Mouse (Mus musculus) cerebellum, adult 11 months (tissue): ENCODE data around the gene 4921507P07Rik.
"Not testable (repeated sequence)": the region's sequence is repeated elsewhere in the genome, so short reads cannot be mapped to it uniquely, and the experiment has no call there.

Experiments used
- DNase-seq: peaks from one replicate; pipeline ENCODE4 v3.0.0; 2022

Gene 4921507P07Rik

DNA sequence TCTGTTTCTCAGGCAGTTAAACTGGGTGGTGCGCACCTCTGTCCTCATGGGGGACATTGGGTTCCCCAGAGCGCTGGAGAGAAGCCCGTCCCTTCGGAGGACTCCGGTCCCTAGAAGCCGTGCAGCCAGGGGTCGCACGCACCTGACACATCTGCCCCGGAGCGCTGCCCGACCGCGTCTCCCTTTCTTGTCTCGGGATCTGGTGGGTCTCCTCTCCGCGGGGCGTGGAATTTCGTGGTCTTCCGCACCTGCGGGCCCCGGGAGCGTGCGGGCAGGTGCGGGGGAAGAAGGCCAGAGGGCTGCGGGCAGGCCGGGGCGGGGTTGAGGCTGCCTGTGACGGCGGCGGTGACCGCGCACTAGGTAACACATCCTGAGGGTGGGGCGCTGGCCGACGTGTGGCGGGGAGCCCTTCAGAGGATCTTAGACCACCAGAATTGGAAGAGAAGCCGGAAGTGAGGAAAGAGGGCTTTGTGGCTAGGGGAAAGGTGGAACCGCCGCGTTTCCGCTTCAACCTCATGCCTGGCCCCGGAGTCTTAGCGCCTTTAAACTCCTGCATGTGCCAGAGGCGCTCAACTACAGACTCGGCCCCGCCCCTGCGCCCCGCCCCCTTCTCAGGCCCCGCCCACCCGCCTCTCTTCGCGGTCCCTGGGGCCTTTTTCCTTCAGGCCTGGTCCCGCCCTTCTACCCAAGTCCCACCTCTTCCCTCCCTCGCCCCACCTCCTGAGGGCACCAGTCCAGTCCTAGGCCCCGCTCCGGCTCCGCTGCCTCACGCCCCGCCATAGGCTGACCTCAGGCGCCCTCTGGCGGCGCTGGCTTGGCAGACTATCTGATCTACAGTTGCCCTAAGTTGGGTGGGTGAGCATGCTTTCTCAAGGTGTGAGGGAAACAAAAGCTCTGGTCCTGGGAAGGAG, at the start of gene 4921507P07Rik:
Gene 4921507P07Rik (minus strand): TSS at position 332 of the 911 bp plus-strand sequence.
- peak; percentile 97 for DNase-seq

DNA sequence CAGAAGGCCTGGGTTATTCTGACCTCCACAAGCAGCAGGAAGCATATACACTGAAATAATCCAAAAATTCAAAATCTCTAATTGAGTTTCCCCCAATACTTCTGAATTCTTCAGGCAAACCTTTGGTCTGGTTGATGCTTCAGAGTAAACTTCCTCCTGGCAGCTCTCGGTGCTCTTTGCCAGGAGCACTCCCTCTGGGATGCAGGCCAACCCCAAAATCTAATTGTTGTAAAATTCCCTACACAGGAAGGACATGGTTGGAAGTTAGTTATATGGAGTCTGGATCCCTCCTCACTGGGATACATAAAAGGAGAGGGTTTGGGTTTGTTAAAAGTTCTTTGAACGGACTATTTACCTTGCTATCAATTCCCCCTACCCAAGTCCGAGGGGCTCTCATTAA, 48.3 kb upstream of the 4921507P07Rik start:
- no peak for DNase-seq

DNA sequence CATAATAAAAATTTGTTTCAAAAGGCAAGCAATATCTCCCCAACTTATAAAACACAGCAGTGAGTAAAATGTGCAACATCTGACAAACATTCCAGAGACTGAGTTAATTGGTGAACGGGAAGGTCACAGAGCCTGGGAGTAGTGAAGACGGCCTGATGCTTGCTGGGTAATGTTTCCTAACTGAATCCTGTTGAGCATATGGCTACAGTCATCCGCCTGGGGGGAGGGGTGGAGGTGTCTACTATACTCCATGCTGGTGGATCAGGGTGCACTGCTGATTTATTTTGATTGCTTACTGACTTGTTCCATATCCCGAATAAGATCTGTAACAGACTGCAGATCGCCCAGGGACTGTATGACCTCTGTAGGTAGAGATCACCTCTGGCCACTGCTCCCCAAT, 45.5 kb upstream of the 4921507P07Rik start:
- DNase-seq, result no peak

DNA sequence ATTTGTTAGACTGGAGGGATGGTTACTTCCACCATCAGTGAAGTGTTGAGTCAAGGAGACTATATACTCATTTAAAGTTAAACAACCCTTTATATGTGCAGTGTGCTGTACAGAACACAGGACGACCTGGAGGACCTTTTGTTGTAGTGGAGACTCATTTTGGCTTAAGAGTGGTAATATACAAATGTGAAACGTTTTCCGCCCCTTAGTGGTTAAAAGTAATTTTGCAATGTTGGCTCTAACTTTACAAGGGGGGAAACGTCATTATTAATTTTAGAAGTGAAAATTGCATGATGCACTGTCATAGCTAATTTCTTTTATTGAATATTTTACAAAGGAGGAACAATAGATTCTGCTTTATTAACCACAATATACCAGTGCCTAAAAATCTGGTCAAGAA, 43.9 kb upstream of the 4921507P07Rik start:
- no peak for DNase-seq

DNA sequence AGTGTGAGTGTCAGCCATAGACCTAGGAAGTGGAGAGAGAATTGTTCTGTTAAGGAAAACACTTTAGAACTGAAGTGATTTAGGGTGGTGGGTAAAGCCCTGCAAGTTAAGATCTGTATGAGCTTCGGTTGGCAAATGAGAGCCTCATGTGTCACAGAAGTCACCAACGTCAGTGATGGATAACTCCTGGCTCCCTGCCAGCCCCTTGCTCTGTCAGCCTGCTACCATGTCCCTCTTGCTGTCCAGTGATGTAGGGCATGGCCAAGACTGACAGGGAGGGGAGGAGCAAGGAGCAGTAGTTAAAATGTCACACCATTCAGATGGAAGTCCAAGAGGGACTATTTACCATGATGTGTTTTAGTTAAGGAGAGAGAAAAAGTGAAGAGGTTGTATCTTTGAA, 43.2 kb upstream of the 4921507P07Rik start:
- DNase-seq, result no peak

DNA sequence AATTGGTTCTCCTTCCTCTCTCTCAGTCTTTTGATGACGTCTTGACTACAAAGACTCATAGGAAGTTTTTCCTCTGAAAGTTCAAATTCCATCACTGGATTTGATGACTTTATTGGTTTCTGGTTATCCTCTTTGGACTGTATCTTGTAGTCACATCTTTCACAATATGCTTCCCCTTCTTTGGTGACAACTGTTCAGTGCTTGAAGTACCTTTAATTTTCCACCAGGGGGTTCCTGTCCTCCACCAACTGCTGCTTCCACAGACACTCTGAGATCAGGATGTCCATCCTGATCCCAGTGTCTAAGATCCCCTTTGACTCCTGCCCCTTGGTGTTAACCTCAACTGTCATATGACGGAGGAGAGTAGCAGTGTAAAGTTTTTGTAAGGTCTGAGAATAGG, 29.7 kb upstream of the 4921507P07Rik start:
- not testable (repeated sequence) for DNase-seq

DNA sequence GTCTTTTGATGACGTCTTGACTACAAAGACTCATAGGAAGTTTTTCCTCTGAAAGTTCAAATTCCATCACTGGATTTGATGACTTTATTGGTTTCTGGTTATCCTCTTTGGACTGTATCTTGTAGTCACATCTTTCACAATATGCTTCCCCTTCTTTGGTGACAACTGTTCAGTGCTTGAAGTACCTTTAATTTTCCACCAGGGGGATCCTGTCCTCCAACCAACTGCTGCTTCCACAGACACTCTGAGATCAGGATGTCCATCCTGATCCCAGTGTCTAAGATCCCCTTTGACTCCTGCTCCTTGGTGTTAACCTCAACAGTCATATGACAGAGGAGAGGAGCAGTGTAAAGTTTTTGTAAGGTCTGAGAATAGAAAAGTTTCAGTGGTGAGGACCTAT, 21.8 kb upstream of the 4921507P07Rik start:
- not testable (repeated sequence) for DNase-seq

DNA sequence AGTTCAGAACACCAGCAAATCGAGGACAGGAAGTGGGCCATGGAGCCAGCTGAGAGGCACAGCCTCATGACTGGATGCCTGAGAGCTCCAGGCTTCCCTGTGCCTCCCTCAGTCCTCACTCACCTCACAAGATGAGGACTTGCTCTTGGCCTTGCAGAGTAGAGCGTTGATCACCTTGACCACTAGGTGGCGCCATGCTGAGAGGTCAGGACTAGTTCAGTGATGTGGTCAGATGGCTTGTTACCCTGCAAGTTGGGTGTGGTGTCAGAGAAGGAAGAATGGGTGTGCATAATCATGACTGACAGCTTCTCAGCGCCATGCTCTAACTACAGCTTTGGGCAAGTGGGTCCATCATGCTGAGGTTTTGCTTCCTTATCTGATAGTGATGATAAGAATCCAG, 5.2 kb upstream of the 4921507P07Rik start:
- DNase-seq, result no peak

DNA sequence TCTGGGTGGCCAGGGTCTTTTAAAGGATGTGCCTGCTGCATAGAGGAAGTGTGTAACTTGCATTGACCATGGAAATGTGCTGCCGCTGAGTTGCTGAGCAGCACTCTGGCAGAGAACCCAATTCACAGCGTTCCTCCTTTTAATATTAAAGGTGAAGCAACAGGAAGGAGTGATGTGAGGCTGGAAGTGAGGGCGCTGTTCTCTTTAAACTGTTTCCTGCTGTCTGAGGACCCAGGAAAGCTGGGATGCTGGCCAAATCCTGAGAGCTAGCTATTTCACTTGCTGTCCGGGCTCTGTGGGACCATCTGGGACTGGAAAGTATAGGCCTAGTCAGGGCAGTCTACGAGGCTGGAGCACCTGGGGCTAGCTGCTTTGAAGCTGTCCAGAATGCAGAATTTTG, 2.1 kb upstream of the 4921507P07Rik start:
- peak; percentile 42 for DNase-seq

DNA sequence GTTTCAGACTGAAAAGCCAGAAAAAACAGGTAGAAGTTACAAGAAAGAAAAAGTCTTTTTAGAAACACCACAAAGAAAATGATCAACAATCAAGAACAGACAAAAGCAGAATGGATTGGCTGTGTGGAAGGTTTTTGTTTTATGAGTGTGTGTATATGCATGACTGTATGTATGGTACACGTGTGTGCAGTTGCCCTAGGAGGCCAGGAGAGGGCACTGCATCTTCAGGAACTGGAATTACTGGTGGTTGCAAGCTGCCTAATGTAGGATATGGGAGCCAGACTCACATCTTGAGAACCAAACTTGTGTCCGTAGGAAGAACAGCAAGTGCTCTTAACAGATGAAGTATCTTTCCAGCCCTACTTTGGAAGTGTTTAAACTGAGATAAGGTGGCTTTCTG, 2.1 kb downstream of the 4921507P07Rik start:
- no peak for DNase-seq

DNA sequence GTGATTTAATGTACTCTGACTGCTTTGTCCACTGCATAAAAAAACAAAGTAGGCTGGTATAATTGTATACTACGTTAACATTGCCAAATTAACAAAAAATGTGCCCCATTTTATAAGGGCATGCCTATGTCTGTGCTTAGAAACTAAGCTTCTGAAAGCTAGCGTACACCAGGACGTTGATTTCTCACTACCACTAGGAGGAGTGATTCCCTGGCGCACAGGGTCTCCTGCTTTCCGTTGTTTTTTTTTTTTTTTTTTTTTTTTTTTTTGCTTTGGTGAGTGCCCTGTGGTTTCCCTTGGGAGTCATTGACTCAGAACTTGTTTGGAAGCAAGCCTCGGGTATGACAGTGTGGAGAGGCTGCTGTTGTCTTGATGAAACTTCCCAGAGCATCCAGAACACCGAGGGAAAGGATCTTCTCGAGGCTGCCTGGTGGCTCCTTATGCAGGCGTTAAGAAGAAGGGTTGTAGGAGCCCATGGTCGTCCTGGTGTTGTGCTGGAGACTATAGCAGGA, 3.0 kb downstream of the 4921507P07Rik start:
- no peak for DNase-seq

DNA sequence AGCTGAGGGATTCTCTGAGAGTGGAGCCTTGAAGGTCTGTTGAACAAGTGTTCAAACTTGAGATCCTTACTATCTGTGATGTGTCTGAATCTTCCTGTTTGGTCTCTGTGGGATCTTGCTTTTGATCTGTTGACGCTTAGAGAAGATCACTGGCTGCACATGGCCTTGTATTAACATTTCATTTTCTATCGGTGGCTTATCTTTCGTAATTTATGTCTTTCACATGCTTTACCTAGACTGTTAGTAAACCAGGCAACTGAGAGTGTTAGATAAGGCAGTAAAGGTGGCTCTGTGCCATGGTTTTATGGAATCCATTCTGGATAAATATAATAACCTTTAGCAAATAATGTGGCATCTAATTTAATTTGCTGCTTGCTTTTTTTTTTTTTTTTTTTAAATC, 6.2 kb downstream of the 4921507P07Rik start:
- DNase-seq, result no peak

DNA sequence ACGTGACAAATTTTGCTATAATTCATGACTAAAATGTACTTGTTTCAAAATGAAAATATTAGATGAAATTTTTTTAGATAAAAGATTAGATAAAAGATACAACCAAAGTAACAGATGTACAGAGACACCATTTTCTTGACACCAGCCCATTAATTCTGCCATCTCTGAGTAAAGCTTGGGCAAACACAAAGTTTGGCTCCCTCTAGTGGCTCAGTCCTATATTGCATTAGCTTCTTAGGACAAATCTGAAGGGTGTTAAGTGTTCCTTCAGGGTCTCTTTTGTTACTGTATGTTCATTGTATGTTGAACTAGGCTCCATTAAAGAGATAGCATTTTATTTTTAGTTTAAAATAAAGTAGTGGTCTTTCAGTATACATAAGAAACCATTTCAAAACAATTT, 8.2 kb downstream of the 4921507P07Rik start:
- DNase-seq, result peak; percentile 38

DNA sequence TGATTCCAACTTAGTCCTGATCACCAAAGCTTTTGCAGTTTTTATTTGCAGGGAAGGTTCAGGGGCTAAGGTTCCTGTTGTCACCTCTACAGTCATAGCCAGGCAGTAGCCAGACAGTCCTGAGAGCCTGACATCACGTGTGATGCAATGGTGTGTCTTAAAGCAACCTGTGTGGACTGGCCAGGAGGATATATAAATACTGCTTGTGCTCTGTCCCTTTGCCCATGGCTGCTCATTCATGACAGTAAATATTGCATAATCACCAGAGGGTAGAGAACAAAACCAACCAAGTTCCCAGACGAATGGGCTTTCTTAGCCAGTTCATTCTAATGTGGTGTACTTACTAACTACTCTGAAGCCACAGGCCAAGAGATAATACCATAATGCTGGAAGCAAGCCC, 9.0 kb downstream of the 4921507P07Rik start:
- no peak for DNase-seq

DNA sequence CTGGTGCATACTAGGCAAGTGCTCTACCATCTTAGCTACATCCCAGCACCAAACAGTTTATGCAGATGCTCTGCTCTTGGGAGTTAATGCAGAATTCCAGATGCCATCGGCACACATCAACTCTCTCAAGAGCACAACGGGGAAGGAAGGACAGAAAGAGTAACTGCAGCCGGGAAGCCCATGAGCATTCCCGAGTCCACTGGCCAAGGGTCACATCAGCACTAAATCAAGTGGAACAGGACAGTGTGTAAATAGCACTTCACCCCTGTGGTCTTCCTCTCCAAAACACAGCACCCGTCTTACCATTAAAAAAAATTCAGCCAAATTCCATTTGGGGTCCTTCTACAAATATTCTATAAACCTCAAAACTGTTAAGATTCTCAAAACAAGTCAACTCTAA, 10.1 kb downstream of the 4921507P07Rik start:
- DNase-seq, result no peak

DNA sequence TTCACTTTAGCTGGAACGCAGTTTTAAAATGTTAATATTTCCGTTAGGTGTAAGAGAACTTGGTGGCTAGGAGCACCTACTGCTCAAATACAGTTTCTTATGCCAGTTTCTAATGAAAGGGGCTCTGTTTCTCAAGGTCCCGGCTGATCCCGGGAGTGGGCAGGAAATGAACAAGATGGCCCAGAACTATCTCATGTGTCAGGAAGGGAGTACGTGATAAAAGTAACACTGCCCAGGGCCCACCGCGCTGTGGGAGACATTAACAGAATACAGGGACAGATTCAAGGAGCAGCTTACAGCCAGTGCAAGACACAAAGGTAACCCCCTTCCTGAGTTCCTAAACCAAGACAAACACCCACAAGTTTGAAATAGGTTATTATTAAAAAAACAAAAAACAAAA, 10.7 kb downstream of the 4921507P07Rik start:
- no peak for DNase-seq

DNA sequence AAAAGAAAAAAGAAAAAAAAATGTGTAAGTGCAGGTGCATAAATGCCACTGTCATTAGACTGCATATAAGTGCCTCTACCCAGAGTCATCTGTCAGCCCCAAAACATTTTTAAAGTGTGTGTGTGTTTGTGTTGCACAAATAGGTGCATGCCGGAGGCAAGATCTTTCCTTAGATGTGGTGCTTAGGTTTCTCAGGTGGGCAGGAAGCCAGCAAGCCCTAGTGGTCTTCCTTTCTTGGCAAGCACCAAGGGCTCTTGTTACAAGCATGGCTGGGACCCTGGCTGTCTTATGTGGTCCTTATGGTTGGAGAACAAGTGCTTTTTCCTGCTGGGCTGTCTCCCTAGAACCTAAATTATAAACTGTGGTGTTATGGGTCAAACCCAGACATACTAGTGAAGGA, 24.8 kb downstream of the 4921507P07Rik start:
- no peak for DNase-seq

DNA sequence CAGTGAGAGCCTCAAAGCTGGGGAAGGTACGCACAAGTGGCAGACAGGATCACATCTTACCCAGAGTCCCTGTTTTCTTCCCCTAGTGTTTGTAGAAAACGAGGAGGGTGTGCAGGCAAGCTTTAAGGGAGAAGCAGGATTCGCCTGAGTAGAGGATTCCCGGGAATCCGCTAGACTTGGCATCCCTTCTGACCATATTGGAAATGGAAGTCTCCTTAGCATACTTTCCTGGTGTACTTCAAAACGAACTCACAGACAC, 29.5 kb downstream of the 4921507P07Rik start:
- no peak for DNase-seq

DNA sequence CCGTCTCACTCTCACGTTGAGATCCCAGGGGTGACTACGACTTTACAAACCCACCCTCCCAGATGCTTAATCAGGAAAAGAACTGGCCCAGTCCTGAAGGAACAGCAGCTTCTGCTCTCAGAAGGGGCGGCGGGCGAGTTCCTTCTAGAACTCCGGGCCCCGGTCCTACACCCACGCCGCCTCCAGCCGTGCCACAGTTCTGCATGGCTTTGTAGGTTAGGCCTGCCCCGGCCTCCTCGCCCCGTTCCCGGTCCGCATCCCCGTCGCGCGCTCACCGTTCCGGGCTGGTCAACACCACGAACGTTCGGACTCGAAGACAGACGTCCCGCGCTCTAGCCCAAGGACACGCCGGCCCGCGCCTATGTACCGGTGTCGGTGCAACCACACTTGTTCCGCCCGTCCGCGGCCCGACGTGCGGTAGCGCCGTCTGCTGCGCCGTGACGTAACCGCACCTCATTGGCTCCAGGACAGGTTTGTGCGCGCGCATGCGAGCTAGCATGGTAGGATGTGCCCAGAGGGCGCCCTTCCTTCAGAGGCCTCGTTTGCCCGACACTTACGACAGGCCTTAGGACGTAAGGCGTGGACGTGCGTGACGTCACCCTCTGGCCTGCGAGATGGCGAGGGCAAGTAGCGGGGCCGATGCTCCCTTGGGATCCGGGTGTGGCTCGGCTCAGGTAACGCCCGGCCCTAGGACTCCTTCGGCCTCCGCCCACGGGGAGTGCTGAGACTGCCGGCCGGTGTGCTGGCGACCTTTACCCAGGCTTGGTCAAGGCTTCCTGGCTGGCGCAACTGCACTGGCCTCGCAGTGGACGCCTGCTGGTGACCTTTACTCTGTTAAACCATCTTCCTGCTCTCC, 30.1 kb downstream of the 4921507P07Rik start, which contains the start of gene Cycs:
Gene Cycs (minus strand): TSS at position 398 of the 856 bp plus-strand sequence.
- DNase-seq, result peak; percentile 99

DNA sequence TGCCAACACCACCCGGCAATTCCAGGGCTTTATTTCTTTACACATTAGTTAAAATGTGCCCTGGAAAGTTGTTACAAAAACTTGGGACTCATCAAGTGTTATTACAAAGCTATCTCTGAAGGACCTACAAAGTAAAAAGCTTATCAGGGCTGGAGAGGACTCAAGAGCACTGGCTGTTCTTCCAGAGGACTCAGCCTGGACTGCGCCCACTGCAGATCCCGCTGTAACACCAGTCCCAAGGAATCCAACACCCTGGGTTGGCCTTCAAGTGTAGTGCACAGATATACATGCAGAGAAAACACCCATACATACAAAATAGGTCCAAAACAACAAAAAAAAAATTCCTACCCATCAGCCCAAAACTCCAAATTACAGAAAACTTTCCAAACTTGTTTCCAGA, 32.8 kb downstream of the 4921507P07Rik start:
- no peak for DNase-seq

DNA sequence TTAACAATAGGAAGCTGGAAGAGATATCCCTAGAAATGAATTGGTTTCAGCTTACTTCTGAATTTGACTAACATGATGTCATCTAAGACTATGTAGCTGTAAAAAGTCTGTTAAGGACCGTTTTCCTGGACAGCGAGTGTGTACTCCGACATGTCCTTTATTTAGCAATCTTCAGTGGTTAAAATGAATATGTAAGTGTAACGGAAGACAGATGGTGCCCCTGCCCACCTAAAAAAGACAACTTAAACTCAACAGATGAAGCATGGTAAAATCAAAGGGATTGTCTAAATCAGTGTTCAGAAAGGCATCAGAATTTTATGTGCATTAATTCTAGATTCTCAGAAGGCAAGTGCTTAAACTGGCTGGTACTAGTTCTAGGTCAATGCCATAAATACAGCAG, 34.0 kb downstream of the 4921507P07Rik start:
- no peak for DNase-seq

DNA sequence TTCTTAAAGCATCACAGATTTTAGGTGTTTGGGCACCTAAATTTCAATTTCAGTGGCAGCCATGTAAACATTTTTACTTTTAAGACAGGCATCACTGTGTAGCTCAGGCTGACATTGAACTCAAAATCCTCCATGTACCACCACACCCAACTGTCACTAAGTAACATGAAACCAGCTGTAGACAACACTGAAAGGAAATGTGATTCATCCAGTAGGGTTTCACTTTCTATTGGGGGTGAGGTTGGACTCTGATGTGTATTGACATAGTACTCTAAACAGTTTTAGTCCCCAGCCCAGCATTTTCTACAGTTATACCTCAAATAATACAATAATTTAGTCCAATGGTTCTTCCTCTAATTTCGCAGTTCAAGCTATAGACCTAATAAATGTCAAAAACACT, 35.7 kb downstream of the 4921507P07Rik start:
- no peak for DNase-seq

DNA sequence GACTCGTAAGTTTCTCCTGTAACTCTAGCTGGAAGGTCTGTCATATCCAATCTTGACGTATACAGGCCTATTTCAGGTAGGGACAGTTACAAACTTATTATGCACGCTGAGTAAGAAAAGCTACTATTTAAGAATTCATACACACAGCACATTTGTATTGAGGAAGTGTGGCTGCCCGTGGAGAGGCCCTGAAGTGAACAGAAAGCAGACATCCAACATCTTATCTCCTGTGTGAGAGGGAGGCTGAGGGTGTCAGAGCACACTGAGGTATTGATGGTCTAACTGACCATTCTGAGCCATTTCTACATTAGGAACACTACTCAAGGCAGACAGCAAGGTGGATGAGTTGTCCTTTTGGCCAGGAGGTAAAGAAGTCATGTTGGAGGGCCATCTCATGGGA, 37.6 kb downstream of the 4921507P07Rik start:
- no peak for DNase-seq

DNA sequence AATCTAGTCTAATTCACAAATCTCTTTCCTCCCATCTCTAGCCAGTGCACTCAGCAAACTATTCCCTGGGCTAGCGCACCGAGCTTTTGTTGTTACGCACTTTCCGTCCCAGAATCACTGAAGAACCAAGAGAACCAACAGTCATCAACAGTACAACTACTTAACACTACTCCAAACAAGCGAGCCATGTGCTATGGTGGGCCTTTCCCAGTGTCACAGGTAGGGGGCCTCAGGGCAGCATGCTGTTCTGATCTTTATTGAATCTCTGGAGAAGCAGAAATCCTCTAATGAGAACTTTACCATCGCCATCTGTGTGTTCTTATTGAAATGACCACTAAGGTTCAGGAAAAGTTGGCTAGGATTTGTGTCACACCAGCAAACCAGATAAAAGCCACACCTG, 38.9 kb downstream of the 4921507P07Rik start:
- DNase-seq, result no peak
